Mouse (Mus musculus): ENCODE data around the gene Nae1. TPM values are rescaled to one million over a fixed set of nuclear protein-coding genes. Genes with fewer than 3 reads are reported as not detected.

The Nae1 gene
- total RNA-seq, 2 experiments from 2014 or later: 26.8 to 34.9 TPM

DNA sequence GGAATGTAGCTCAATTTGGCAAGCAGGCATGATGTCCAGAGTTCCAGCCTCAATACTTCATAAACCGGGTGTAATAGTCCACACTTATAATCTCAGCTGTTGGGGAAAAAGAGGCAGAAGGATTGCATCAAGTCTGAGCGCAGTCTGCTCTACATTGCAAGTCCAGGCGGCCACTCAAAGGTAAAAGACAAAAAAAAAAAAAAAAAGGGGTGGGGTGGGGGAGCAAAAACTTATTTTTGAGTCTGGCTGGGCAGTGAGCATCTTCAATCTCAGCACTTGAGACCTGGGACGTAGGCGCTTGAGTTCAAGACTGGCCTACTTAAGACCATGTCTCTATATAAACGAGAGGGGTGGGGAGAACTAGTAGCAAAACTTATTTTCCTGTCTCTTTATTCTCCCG lies 886 bp downstream of the Nae1 start:
- DNase-seq: no peak

DNA sequence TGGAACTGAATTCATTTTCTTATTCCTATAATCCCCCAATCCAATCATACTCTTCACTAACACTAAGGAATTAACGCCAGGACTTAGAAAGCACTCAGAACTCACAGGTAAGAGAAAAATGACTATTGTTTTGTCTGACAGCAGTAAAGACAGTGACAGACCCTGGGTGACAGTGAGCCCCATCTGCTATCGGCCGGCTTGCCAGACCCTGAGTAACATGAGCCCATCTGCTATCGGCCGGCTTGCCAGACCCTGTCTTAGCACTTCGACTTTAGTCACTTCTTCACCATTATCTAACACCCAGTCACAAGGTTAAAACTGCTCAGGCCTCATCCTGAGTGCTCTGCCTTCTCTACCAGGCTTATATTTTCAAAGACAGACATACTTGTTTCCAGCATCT lies 4.8 kb downstream of the Nae1 start:
- no peak for DNase-seq

DNA sequence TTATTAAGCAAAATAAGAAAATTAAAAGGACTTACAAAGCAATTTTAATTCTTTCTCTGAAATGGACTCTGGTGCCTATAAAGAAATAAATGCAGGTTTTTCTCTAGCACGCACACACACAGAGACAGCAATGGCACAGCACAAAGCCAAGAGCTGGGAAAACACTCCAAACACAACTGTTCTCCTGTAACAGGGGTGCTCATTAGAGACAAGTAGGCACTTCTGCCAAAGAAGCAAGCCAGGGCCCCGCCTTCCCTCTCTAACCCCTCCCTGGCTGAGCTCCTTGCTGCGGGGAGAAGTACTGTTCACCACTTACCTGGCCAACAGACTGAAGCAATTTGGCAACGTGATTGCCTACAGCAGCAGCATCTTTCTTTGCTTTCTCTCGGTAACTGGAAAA lies 16.6 kb downstream of the Nae1 start:
- DNase-seq: no peak

DNA sequence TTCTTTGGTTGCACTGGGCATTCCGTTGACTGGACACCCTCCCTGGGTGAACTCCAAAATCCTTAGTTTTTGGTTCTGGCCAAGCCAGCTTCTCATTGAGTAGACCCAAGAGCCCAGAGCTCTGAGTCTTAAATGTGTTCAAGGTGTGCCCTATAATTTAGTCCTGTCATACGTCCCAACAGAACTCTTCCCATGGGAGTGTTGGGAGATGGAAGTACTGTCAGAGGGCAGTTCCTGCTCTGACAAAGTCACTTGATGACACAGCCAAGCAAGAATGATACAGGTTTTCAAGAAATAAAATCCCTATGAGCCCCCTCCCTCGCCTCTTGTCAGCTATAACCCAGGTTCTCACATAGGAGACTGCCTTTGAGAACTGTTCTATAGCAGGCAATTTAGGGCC lies 24.3 kb downstream of the Nae1 start:
- DNase-seq: no peak

DNA sequence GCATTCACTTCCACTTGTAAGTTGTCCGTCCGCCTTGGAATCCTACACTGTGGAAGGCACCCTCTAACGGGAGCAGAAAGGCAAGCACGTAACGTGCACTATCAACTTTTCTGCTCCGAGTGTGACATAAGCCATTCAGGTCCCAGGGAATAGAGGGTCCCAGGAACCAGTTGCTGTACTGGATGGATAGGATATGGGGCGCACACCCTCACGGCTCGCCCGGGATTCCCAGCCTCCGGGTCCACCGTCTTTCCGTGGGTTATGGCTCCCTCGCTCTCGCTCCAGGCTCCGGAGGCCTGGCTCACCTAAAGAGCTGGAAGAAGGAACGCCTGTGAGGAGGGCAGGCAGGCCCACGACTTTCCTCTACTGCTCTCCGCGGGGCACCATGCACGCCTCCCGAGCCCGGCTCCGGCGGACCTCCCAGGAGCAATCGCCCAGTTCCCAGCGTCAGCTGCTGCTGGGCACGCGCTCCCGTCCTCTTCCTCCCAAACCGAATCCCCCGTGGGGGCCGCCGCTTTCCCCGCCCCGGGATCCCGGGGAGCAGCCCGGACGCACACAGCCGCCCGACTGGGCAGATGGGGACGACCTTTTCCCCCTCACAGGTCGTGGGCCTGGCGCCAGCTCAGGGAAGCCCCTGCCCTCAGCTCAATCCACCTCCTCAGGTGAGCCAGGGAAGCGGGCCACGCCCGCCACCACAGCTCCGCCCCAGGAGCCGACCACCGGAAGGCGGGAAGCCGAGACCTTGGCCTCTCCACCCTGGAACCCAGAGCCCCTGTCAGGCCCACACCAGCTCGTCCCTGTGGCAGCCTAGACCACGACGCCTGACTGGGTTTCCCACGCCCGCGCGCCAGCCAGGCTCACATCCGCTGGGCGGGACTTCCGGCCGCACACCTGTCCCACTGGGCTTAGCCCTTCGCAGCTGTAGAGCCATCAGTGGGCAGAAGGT lies 25.1 kb downstream of the Nae1 start, which contains the start of gene Terb1:
Terb1 (minus strand) TSS at position 850 of the 946 bp plus-strand sequence.
- peak; percentile 23 to 25 for DNase-seq

DNA sequence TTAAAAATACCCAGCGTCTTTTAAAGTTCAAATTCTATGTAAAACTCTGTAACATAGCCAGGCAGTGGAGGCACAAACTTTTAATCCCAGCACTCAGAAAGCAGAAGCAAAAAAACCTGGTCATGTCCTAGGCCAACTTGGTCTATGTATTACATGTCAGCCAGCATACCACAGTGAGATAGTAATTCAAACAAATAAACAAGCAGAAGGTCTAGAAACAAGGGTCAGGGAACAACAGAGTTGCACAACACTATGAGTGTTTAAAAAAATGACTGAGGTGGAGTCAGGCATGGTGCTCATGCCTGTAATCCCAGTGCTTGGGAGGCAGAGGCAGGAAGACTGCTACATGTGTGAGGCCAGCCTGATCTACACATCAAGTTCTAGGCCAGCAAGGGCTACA lies 55.3 kb downstream of the Nae1 start:
- no peak for DNase-seq

DNA sequence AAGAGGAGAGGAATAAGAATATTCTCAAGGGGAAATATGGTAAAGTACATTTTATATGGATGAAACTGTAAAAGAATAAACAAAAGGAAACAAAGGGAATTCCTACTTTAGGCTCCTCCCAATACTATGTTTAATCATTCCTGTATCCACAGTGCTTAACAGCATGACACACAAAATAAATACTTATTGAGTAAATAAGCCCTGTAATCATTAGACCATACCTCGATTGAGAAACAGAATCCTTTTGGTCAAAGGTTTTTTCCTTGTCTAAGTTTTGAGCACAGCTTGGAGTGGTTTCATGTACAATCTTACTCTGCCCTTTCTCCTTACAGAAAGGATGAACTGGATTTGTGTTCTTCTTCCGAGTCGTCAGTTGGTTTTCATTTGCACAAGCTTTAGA lies 62.0 kb downstream of the Nae1 start:
- no peak for DNase-seq

DNA sequence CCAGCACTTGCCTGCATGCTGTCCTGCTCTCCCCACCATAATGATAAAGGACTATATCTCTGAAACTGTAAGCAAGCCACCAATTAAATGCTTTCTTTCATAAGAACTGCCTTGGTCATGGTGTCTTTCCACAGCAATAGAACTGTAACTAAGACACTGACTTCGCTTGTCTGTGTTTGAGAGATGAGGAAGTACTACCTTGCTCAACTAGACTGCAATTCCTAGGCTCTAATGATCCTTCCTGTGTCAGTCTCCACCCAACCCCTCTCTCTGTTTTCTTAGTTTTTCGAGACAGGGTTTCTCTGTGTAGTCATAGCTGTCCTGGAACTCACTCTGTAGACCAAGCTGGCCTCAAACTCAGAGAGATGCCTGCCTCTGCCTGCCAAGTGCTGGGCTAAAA lies 67.0 kb downstream of the Nae1 start:
- no peak for DNase-seq

Other genes with a start within 250 kb of the Nae1 start
- not detected for gene Cmtm2a, start 241.5 kb downstream of the Nae1 start, total RNA-seq (2021)
- gene Gm45711, start 224.6 kb downstream of the Nae1 start, total RNA-seq (2021): not detected
- gene Cmtm1, start 224.5 kb downstream of the Nae1 start, total RNA-seq (2021): not detected
- gene Gm11020, start 213.1 kb downstream of the Nae1 start, total RNA-seq (2021): not detected
- not detected for gene Cmtm2b, start 212.4 kb downstream of the Nae1 start, total RNA-seq (2021)
- 10 to 100 TPM; 14.4 to 17.6 TPM for gene Cmtm3, start 195.2 kb downstream of the Nae1 start, total RNA-seq (2021)
- gene Cmtm4, start 138.8 kb downstream of the Nae1 start, total RNA-seq (2021): 10 to 100 TPM; 11.3 to 12.8 TPM
- 10 to 100 TPM; 89.0 to 94.5 TPM for gene Dync1li2, start 91.6 kb downstream of the Nae1 start, total RNA-seq (2021)
- not detected for gene Terb1, start 24.7 kb downstream of the Nae1 start, total RNA-seq (2021)
- gene Car7, start 52 bp upstream of the Nae1 start, total RNA-seq (2021): 1 to 10 TPM; 1.5 to 2.7 TPM
- gene Pdp2, start 56.8 kb upstream of the Nae1 start, total RNA-seq (2021): 10 to 100 TPM; 18.1 to 22.5 TPM
- 1 to 10 TPM; 3.9 to 5.2 TPM for gene Cdh16, start 89.8 kb upstream of the Nae1 start, total RNA-seq (2021)
- gene Rrad, start 96.7 kb upstream of the Nae1 start, total RNA-seq (2021): 100 to 1,000 TPM in 1 of 2 experiments, 10 to 100 TPM in 1; 88.7 to 108 TPM
- 10 to 100 TPM; 62.2 to 66.5 TPM for gene Ciao2b, start 107.3 kb upstream of the Nae1 start, total RNA-seq (2021)
- not detected for gene Ces2a, start 199.4 kb upstream of the Nae1 start, total RNA-seq (2021)